Mouse (Mus musculus) retina, postnatal 1 day (tissue): ENCODE measurements around the gene Nfatc2.

Source experiments
- DNase-seq: peaks from one replicate; pipeline ENCODE4 v3.0.0-alpha.2; 2012

The Nfatc2 gene

GRCm38 (mm10) chr2:168577381-168577780, 24.1 kb downstream of the Nfatc2 start:
- DNase-seq, result no peak

- DNase-seq, result no peak
Observed at GRCm38 (mm10) chr2:168575834-168576233, 25.6 kb downstream of the Nfatc2 start.

GRCm38 (mm10) chr2:168574934-168575333, 26.5 kb downstream of the Nfatc2 start:
- no peak for DNase-seq

GRCm38 (mm10) chr2:168573866-168574265, 27.6 kb downstream of the Nfatc2 start:
- DNase-seq, result no peak

- DNase-seq, result no peak
Observed at GRCm38 (mm10) chr2:168571241-168571640, 30.2 kb downstream of the Nfatc2 start.

GRCm38 (mm10) chr2:168565538-168566253, 35.8 kb downstream of the Nfatc2 start:
- no peak for DNase-seq

- DNase-seq, result no peak
Observed at GRCm38 (mm10) chr2:168563184-168563583, 38.3 kb downstream of the Nfatc2 start.

- DNase-seq, result no peak
Observed at GRCm38 (mm10) chr2:168557035-168557434, 44.4 kb downstream of the Nfatc2 start.

GRCm38 (mm10) chr2:168555897-168556670, 45.4 kb downstream of the Nfatc2 start:
- DNase-seq, result no peak

GRCm38 (mm10) chr2:168553541-168553961, 47.9 kb downstream of the Nfatc2 start:
- peak; percentile 31 for DNase-seq

- DNase-seq, result no peak
Observed at GRCm38 (mm10) chr2:168552405-168552804, 49.1 kb downstream of the Nfatc2 start.

GRCm38 (mm10) chr2:168551218-168551617, 50.2 kb downstream of the Nfatc2 start:
- DNase-seq, result no peak

GRCm38 (mm10) chr2:168549326-168549725, 52.1 kb downstream of the Nfatc2 start:
- DNase-seq, result no peak

GRCm38 (mm10) chr2:168548008-168548407, 53.4 kb downstream of the Nfatc2 start:
- DNase-seq, result no peak

GRCm38 (mm10) chr2:168545901-168546557, 55.4 kb downstream of the Nfatc2 start:
- no peak for DNase-seq

- peak; percentile 68 for DNase-seq
Observed at GRCm38 (mm10) chr2:168544102-168544501, 57.4 kb downstream of the Nfatc2 start.

GRCm38 (mm10) chr2:168543026-168543425, 58.4 kb downstream of the Nfatc2 start:
- no peak for DNase-seq

- no peak for DNase-seq
Observed at GRCm38 (mm10) chr2:168541223-168541622, 60.2 kb downstream of the Nfatc2 start.

GRCm38 (mm10) chr2:168539594-168540222, 61.7 kb downstream of the Nfatc2 start:
- no peak for DNase-seq

- DNase-seq, result no peak
Observed at GRCm38 (mm10) chr2:168539026-168539425, 62.4 kb downstream of the Nfatc2 start.

GRCm38 (mm10) chr2:168532061-168532833, 69.2 kb downstream of the Nfatc2 start:
- DNase-seq, result no peak

GRCm38 (mm10) chr2:168528551-168528950, 72.9 kb downstream of the Nfatc2 start:
- DNase-seq, result no peak
